16 mouse cellular contexts compared by ENCODE assay signal in genomic region chr5:29773460-29774150, GRCm38 (mm10). TPM values are rescaled to one million over a fixed set of nuclear protein-coding genes. Genes with fewer than 3 reads are reported as not detected.
DNase-seq lines count a peak whose midpoint lies in the region; TF ChIP-seq lines count a peak whose summit lies in the region.
"Had no signal": no experiment of that assay in that cellular context is flagged by ENCODE, and none has a peak within 500 bp of the region (broad histone marks: within the 10 kb centered on the region; RNA-seq: fewer than 3 reads in every experiment).

No protein-coding gene starts in this region.

- no peaks in the 10 kb centered on the region for H3K27me3 ChIP-seq in heart, adult 2 months (ENCODE audit: control insufficient read depth, insufficient read depth, low read length)
- H3K27me3 ChIP-seq in myocyte (ENCODE audit: control insufficient read depth, insufficient read depth, insufficient read length): no peaks in the 10 kb centered on the region
- H3K27me3 ChIP-seq: CH12.LX; liver, embryonic 15.5 days; stomach, embryonic 15.5 days had no signal

- no peak for DNase-seq in heart, adult 2 months
- DNase-seq in heart, postnatal 4 days: no peak
- DNase-seq in layer of hippocampus, adult 2 months (ENCODE audit: low spot score in 2 of 2): no peak
- DNase-seq in layer of hippocampus, adult 18-20 months (ENCODE audit: low spot score in 2 of 2): no peak
- peak; percentile 33 for DNase-seq in cerebellum, adult 8-10 months
- DNase-seq in adrenal gland, postnatal 25 days: no peak
- DNase-seq: adrenal gland, postnatal 10 days; heart, postnatal 14 days; right cerebral cortex, postnatal 25 days; thymus, postnatal 4 days had no signal

- intact Hi-C loops in heart, adult 2 months (cut with DNase I): no loop called here

- TF ChIP-seq EP300 in heart, adult 2 months (IDR thresholded peaks at IDR 0.05; ENCODE audit: insufficient read depth, low read depth, low read length): no peak

- H3ac ChIP-seq in myocyte (ENCODE audit: control insufficient read depth, insufficient read length): no peak overlapping the region

- H3K4me3 ChIP-seq in heart, adult 2 months: no peak overlapping the region
- H3K4me3 ChIP-seq in layer of hippocampus, adult 2 months: no peak overlapping the region
- H3K4me3 ChIP-seq in myocyte: no peak overlapping the region
- H3K4me3 ChIP-seq: liver, embryonic 15.5 days; stomach, embryonic 15.5 days had no signal

- H3K4me1 ChIP-seq in heart, adult 2 months (ENCODE audit: control insufficient read depth, insufficient read depth, low read length): peaks cover 13% of the 10 kb centered on the region
- H3K4me1 ChIP-seq: liver, embryonic 15.5 days; stomach, embryonic 15.5 days had no signal

- 66% methylated on average over 13 of the region's 13 CpGs for WGBS in heart, adult 2 months

- peaks cover 31% of the 10 kb centered on the region for H3K36me3 ChIP-seq in heart, adult 2 months (ENCODE audit: control insufficient read depth, insufficient read depth, low read length)
- H3K36me3 ChIP-seq in myocyte (ENCODE audit: control insufficient read depth, insufficient read depth): peaks cover 33% of the 10 kb centered on the region

- no peak for TF ChIP-seq CTCF in heart, adult 2 months (IDR thresholded peaks at IDR 0.05)
- no peak for TF ChIP-seq CTCF in layer of hippocampus, adult 2 months (conservative IDR thresholded peaks at IDR 0.05)

- H3K79me2 ChIP-seq in heart, adult 2 months (replicated peaks; ENCODE audit: control insufficient read depth, insufficient read depth, low read length): peaks cover 2% of the 10 kb centered on the region; the same call in 1 of the 2 replicates
- H3K79me2 ChIP-seq in myocyte (ENCODE audit: control insufficient read depth, insufficient read depth): peaks cover 26% of the 10 kb centered on the region

- no peak overlapping the region for H3K9ac ChIP-seq in heart, adult 2 months (ENCODE audit: low read depth, low read length)
- H3K9ac ChIP-seq: liver, embryonic 15.5 days; stomach, embryonic 15.5 days had no signal

- TF ChIP-seq POLR2A in heart, adult 2 months (IDR thresholded peaks at IDR 0.05; ENCODE audit: insufficient read depth, low read depth, low read length): no peak
- no peak for TF ChIP-seq POLR2A in myocyte (IDR thresholded peaks at IDR 0.05; ENCODE audit: insufficient read length, low read depth)

- peak overlapping the region; percentile 27 for H3K27ac ChIP-seq in heart, adult 2 months
- H3K27ac ChIP-seq in layer of hippocampus, adult 2 months: peak overlapping the region; percentile 82
- H3K27ac ChIP-seq: liver, embryonic 15.5 days; stomach, embryonic 15.5 days had no signal

- H3K4me2 ChIP-seq in myocyte (ENCODE audit: low read depth): peak overlapping the region; percentile 63
- H3K4me2 ChIP-seq: liver, embryonic 15.5 days; stomach, embryonic 15.5 days had no signal

TF ChIP-seq in myocyte, 11 proteins besides CTCF, POLR2A, EP300 and RAD21:
- TF ChIP-seq USF1 (IDR thresholded peaks at IDR 0.05; ENCODE audit: low read depth): no peak
- TF ChIP-seq SRF (IDR thresholded peaks at IDR 0.05; ENCODE audit: control insufficient read depth, insufficient read length, low read depth): no peak
- no peak for TF ChIP-seq E2F4 (IDR thresholded peaks at IDR 0.05; ENCODE audit: insufficient read depth)
- TF ChIP-seq REST (IDR thresholded peaks at IDR 0.05; ENCODE audit: insufficient read depth, insufficient read length): no peak
- no peak for TF ChIP-seq TCF3 (IDR thresholded peaks at IDR 0.05; ENCODE audit: insufficient read length, low read depth)
- no peak for TF ChIP-seq MYOD1 (IDR thresholded peaks at IDR 0.05; ENCODE audit: control insufficient read depth in 1 of 3, insufficient read length in 2 of 3, low read depth in 2 of 3)
- TF ChIP-seq MYOG (IDR thresholded peaks at IDR 0.05; ENCODE audit: control insufficient read depth in 1 of 3, insufficient read depth in 1 of 3, insufficient read length in 2 of 3, low read depth in 2 of 3): no peak
- no peak for TF ChIP-seq POLR2AphosphoS2 (IDR thresholded peaks at IDR 0.05; ENCODE audit: insufficient read length, low read depth)
- no peak for TF ChIP-seq MAX (IDR thresholded peaks at IDR 0.05; ENCODE audit: low read depth)
- no peak for TF ChIP-seq TCF12 (IDR thresholded peaks at IDR 0.05; ENCODE audit: insufficient read depth, poor library complexity, severe bottlenecking)
- TF ChIP-seq CEBPB (IDR thresholded peaks at IDR 0.05; ENCODE audit: insufficient read depth, poor library complexity, severe bottlenecking): no peak
TF ChIP-seq in myocyte: peak in this region for 0.

RNA-seq across cellular contexts. Expression of gene Gm5129, which starts 37.9 kb away (rescaled TPM):
- total RNA-seq in heart, adult 2 months (2021): not detected
- polyA plus RNA-seq in heart, adult 2 months (2012; rRNA removed): not detected in 2 replicates
- not detected for total RNA-seq in heart, postnatal 4 days (2021)
- not detected for total RNA-seq in layer of hippocampus, adult 2 months (2021)
- not detected for total RNA-seq in layer of hippocampus, adult 18-20 months (2021)
- 0.40 TPM for polyA plus RNA-seq in myocyte (2012; fragmentation: generic; extraction: Trizol)
- total RNA-seq in adrenal gland, postnatal 25 days (2021): not detected in 2 replicates
- total RNA-seq: adrenal gland, postnatal 10 days; gastrocnemius, adult 8-10 months; heart, postnatal 14 days; left cerebral cortex, postnatal 14 days had no signal
- polyA plus RNA-seq: liver, embryonic 15.5 days; stomach, embryonic 15.5 days had no signal

RNA-seq across cellular contexts. Expression of gene Dnajb6, which starts 38.1 kb away (rescaled TPM):
- total RNA-seq in heart, adult 2 months (2021): 10 to 100 TPM; 71.0 to 78.4 TPM
- polyA plus RNA-seq in heart, adult 2 months (2012; rRNA removed): 34.0 and 39.3 TPM in 2 replicates
- total RNA-seq in heart, postnatal 4 days (2021): 10 to 100 TPM; 73.3 to 79.0 TPM
- total RNA-seq in layer of hippocampus, adult 2 months (2021): 100 to 1,000 TPM; 173 to 175 TPM
- total RNA-seq in layer of hippocampus, adult 18-20 months (2021): 100 to 1,000 TPM; 164 to 167 TPM
- 75.2 TPM for polyA plus RNA-seq in myocyte (2012; fragmentation: generic; extraction: Trizol)
- 143 and 153 TPM in 2 replicates for total RNA-seq in adrenal gland, postnatal 25 days (2021)
